Comparison of ENCODE assay signal across 8 mouse cellular contexts in genomic region chr17:47834482-47834767, GRCm38 (mm10). TPM values are rescaled to one million over a fixed set of nuclear protein-coding genes. Genes with fewer than 3 reads are reported as not detected.
A peak's percentile ranks its signal among the peaks of the same experiment; 100 is the strongest.
DNase-seq lines count a peak whose midpoint lies in the region; ATAC-seq and TF ChIP-seq lines count a peak whose summit lies in the region.

TSS of gene Mdfi (minus strand) at chr17:47834691.

- peaks cover 10% of the 10 kb centered on the region; the same call in 1 of the 2 replicates for H3K27me3 ChIP-seq in kidney, postnatal 0 days (ENCODE audit: insufficient read depth, low read length)
- H3K27me3 ChIP-seq in limb, embryonic 11.5 days (ENCODE audit: control insufficient read depth, insufficient read depth, low read length): peaks cover 14% of the 10 kb centered on the region
- H3K27me3 ChIP-seq in midbrain, embryonic 15.5 days (replicated peaks): peaks cover 46% of the 10 kb centered on the region

- 7% methylated on average over 18 of the region's 18 CpGs for WGBS in kidney, postnatal 0 days
- WGBS in limb, embryonic 11.5 days: 3% methylated on average over 18 of the region's 18 CpGs
- WGBS in midbrain, embryonic 15.5 days: 5% methylated on average over 18 of the region's 18 CpGs

- peak within 1 kb of the TSS; percentile 67 for H3K9ac ChIP-seq in kidney, postnatal 0 days (ENCODE audit: low read depth, low read length)
- peak within 1 kb of the TSS; percentile 79 for H3K9ac ChIP-seq in limb, embryonic 11.5 days (ENCODE audit: low read length)
- no peak within 1 kb of the TSS; the same call in 1 of the 2 replicates for H3K9ac ChIP-seq in midbrain, embryonic 15.5 days

- peaks cover 7% of the 10 kb centered on the region for H3K4me1 ChIP-seq in kidney, postnatal 0 days (replicated peaks; ENCODE audit: insufficient read depth, low read length)
- peaks cover 35% of the 10 kb centered on the region for H3K4me1 ChIP-seq in limb, embryonic 11.5 days (ENCODE audit: control insufficient read depth, insufficient read depth, low read length)
- peaks cover 31% of the 10 kb centered on the region for H3K4me1 ChIP-seq in midbrain, embryonic 15.5 days

- no peak for ATAC-seq in kidney, postnatal 0 days (replicated peaks; ENCODE audit: low FRiP score, low read depth)
- no peak for ATAC-seq in limb, embryonic 11.5 days (ENCODE audit: insufficient number of reproducible peaks, low FRiP score, low TSS enrichment, low read depth)
- ATAC-seq in midbrain, embryonic 15.5 days (replicated peaks): no peak
- ATAC-seq in erythroid progenitor cell, adult 5-6 weeks (replicated peaks; ENCODE audit: low FRiP score, poor library complexity, severe bottlenecking): no peak

- DNase-seq in kidney, postnatal 0 days (ENCODE audit: low spot score): peak; percentile 21
- no peak for DNase-seq in kidney, adult 18-20 months
- peak; percentile 11 for DNase-seq in fat pad, adult 2 months (ENCODE audit: extremely low read depth, low read depth, low spot score)
- DNase-seq in limb, embryonic 11.5 days (ENCODE audit: low spot score): no peak
- no peak for DNase-seq in spleen, postnatal 36 days (ENCODE audit: low spot score in 2 of 2)
- no peak for DNase-seq in right cerebral cortex, postnatal 4 days

- no peak for TF ChIP-seq CTCF in kidney, postnatal 0 days (IDR thresholded peaks at IDR 0.05; ENCODE audit: low read depth)

- H3K4me2 ChIP-seq in kidney, postnatal 0 days (ENCODE audit: low read length): peak within 1 kb of the TSS; percentile 91
- H3K4me2 ChIP-seq in limb, embryonic 11.5 days (ENCODE audit: low read depth, severe bottlenecking): peak within 1 kb of the TSS; percentile 60
- H3K4me2 ChIP-seq in midbrain, embryonic 15.5 days: peak within 1 kb of the TSS; percentile 99

- no peaks in the 10 kb centered on the region for H3K9me3 ChIP-seq in kidney, postnatal 0 days (replicated peaks; ENCODE audit: low read length)
- H3K9me3 ChIP-seq in limb, embryonic 11.5 days (ENCODE audit: control insufficient read depth, low read length): no peaks in the 10 kb centered on the region
- H3K9me3 ChIP-seq in midbrain, embryonic 15.5 days: no peaks in the 10 kb centered on the region

- H3K4me3 ChIP-seq in kidney, postnatal 0 days (replicated peaks; ENCODE audit: low read depth, low read length): peak within 1 kb of the TSS; percentile 69
- peak within 1 kb of the TSS; percentile 90 for H3K4me3 ChIP-seq in limb, embryonic 11.5 days (ENCODE audit: low read depth, low read length)
- H3K4me3 ChIP-seq in midbrain, embryonic 15.5 days: peak within 1 kb of the TSS; percentile 53

- H3K27ac ChIP-seq in kidney, postnatal 0 days: peak within 1 kb of the TSS; percentile 32
- H3K27ac ChIP-seq in limb, embryonic 11.5 days (replicated peaks; ENCODE audit: low read depth, low read length): peak within 1 kb of the TSS; percentile 77
- no peak within 1 kb of the TSS for H3K27ac ChIP-seq in midbrain, embryonic 15.5 days

- no peaks in the 10 kb centered on the region for H3K36me3 ChIP-seq in kidney, postnatal 0 days (ENCODE audit: insufficient read depth, low read length)
- peaks cover 2% of the 10 kb centered on the region; the same call in 1 of the 2 replicates for H3K36me3 ChIP-seq in limb, embryonic 11.5 days (ENCODE audit: control insufficient read depth, insufficient read depth, low read length)
- no peaks in the 10 kb centered on the region for H3K36me3 ChIP-seq in midbrain, embryonic 15.5 days (replicated peaks)

RNA-seq across cellular contexts. Expression of gene Mdfi, which starts in this region (rescaled TPM):
- polyA plus RNA-seq in kidney, postnatal 0 days (2015; fragmentation: Nextera tagmentation; extraction: Ambion mirVana): 5.5 and 6.2 TPM in 2 replicates
- 56.4 and 100.0 TPM in 2 replicates for polyA plus RNA-seq in limb, embryonic 11.5 days (2014; fragmentation: Nextera tagmentation; extraction: Ambion mirVana)
- polyA plus RNA-seq in midbrain, embryonic 15.5 days (2015; fragmentation: Nextera tagmentation; extraction: Ambion mirVana): 2.7 and 3.6 TPM in 2 replicates
- not detected in 2 replicates for total RNA-seq in erythroid progenitor cell, adult 5-6 weeks (2015; ENCODE audit: low replicate concordance)
- not detected in 2 replicates for total RNA-seq in erythroid progenitor cell, adult 5-6 weeks (2017; ENCODE audit: low replicate concordance)

Comparison
In these comparisons a context has a peak if more than half of its experiments do, and no peak if none do; other contexts are left out.
1. DNase-seq: peak in kidney, postnatal 0 days (single experiment) and fat pad, adult 2 months (single experiment); none in kidney, adult 18-20 months (single experiment), limb, embryonic 11.5 days (single experiment), spleen, postnatal 36 days (0 of 2) and right cerebral cortex, postnatal 4 days (single experiment).
2. Peak in every context shown above with its lines, with median percentiles within 50 percentile points of each other: H3K4me2 ChIP-seq and H3K4me3 ChIP-seq.